Mouse (Mus musculus) embryonic facial prominence, embryonic 11.5 days (tissue): ENCODE data around the gene Glis3. TPM values are rescaled to one million over a fixed set of nuclear protein-coding genes. Genes with fewer than 3 reads are reported as not detected.

Experiments used
- ATAC-seq: fragments of 200-750 bp; cut with Nextera tagmentation; replicated peaks from 2 replicates; pipeline ENCODE4 v1.8.0; 2017; ENCODE audit warnings: low read depth; ENCODE audit not compliant: insufficient number of reproducible peaks, low FRiP score, low TSS enrichment
- DNase-seq: peaks from one replicate; pipeline ENCODE4 v3.0.0-alpha.2; 2015; ENCODE audit warnings: low spot score
- H3K27ac ChIP-seq: fragments of 300-500 bp; sonication (generic); replicated peaks from 2 replicates; pipeline ENCODE4 v1.5.1; 2014; ENCODE audit warnings: mild to moderate bottlenecking, low read depth, low read length, control low read depth
- H3K27me3 ChIP-seq: fragments of 300-500 bp; sonication (generic); 2 replicates; pipeline ENCODE4 v1.6.1; 2014; ENCODE audit warnings: mild to moderate bottlenecking, low read length, moderate library complexity, mixed read lengths; ENCODE audit not compliant: control insufficient read depth, insufficient read depth
- H3K36me3 ChIP-seq: fragments of 300-500 bp; sonication (generic); replicated peaks from 2 replicates; pipeline ENCODE4 v1.6.1; 2014; ENCODE audit warnings: low read depth, mild to moderate bottlenecking, low read length, moderate library complexity, mixed read lengths; ENCODE audit not compliant: control insufficient read depth, insufficient read depth
- H3K4me1 ChIP-seq: fragments of 300-500 bp; sonication (generic); 2 replicates; pipeline ENCODE4 v1.6.1; 2014; ENCODE audit warnings: low read length, mixed read lengths; ENCODE audit not compliant: control insufficient read depth, insufficient read depth
- H3K4me2 ChIP-seq: fragments of 300-500 bp; sonication (generic); 2 replicates; pipeline ENCODE4 v1.6.1; 2014; ENCODE audit warnings: low read depth, mild to moderate bottlenecking, control low read depth, low read length, moderate library complexity
- H3K4me3 ChIP-seq: fragments of 300-500 bp; sonication (generic); 2 replicates; pipeline ENCODE4 v1.5.1; 2014; ENCODE audit warnings: low read depth, low read length, control low read depth
- H3K9ac ChIP-seq: fragments of 300-500 bp; sonication (generic); replicated peaks from 2 replicates; pipeline ENCODE4 v1.6.1; 2014; ENCODE audit warnings: mild to moderate bottlenecking, control low read depth, low read length
- H3K9me3 ChIP-seq: fragments of 300-500 bp; sonication (generic); replicated peaks from 2 replicates; pipeline ENCODE4 v1.6.1; 2016; ENCODE audit warnings: mild to moderate bottlenecking, low read length, inconsistent platforms, mixed read lengths; ENCODE audit not compliant: control insufficient read depth
- WGBS: fragments of 180-500 bp; shearing (Covaris S2); extraction: QIAGEN DNeasy Blood & Tissue Kit; methylation state at CpG from one replicate; pipeline ENCODE4 v1.1.7; 2014; 5-methylcytosine and 5-hydroxymethylcytosine counted together
- polyA plus RNA-seq: library from polyadenylated mRNA; unstranded; fragments of >200 nt; fragmentation: Nextera tagmentation; extraction: Ambion mirVana; gene quantifications from 2 replicates; pipeline ENCODE4 v1.2.1, GENCODE M21; 2014

Glis3 gene
- polyA plus RNA-seq, 1 experiment from 2014 or later: 2.0 TPM

- H3K9me3 ChIP-seq: no peaks in the 10 kb centered on the region
- H3K9ac ChIP-seq: no peak overlapping the region
- H3K4me3 ChIP-seq: no peak overlapping the region
- DNase-seq: no peak
- H3K27me3 ChIP-seq: no peaks in the 10 kb centered on the region
- no peak overlapping the region for H3K27ac ChIP-seq
- H3K36me3 ChIP-seq: no peaks in the 10 kb centered on the region
- H3K4me1 ChIP-seq: no peaks in the 10 kb centered on the region
- no peak overlapping the region for H3K4me2 ChIP-seq
- ATAC-seq: no peak
- WGBS: 84% methylated on average over 4 of the region's 4 CpGs
These were observed 390.4 kb downstream of the Glis3 start for GRCm38 (mm10) chr19:28289457-28289856.

- DNase-seq (no peak), ATAC-seq (no peak)
- Histone ChIP-seq H3K36me3 (no peaks in the 10 kb centered on the region), H3K9me3 (no peaks in the 10 kb centered on the region), H3K4me2 (no peak overlapping the region), H3K27ac (no peak overlapping the region), H3K4me1 (no peaks in the 10 kb centered on the region), H3K27me3 (no peaks in the 10 kb centered on the region), H3K9ac (no peak overlapping the region), H3K4me3 (no peak overlapping the region)
- 56% methylated on average over 2 of the region's 2 CpGs for WGBS
These were observed 392.4 kb downstream of the Glis3 start for GRCm38 (mm10) chr19:28287431-28287830.

- H3K36me3 ChIP-seq: no peaks in the 10 kb centered on the region
- whole genome bisulfite sequencing: 75% methylated on average over 7 of the region's 7 CpGs
- H3K27me3 ChIP-seq: no peaks in the 10 kb centered on the region
- DNase-seq (no peak), ATAC-seq (no peak)
- no peak overlapping the region for H3K9ac ChIP-seq
- no peak overlapping the region for H3K4me3 ChIP-seq
- no peaks in the 10 kb centered on the region for H3K9me3 ChIP-seq
- H3K27ac ChIP-seq: no peak overlapping the region
- H3K4me1 ChIP-seq: no peaks in the 10 kb centered on the region
- H3K4me2 ChIP-seq: no peak overlapping the region
These were observed 395.7 kb downstream of the Glis3 start for GRCm38 (mm10) chr19:28284098-28284569.

GRCm38 (mm10) chr19:28283241-28284097 is 396.4 kb downstream of the Glis3 start:
- Histone ChIP-seq H3K9me3 (no peaks in the 10 kb centered on the region), H3K36me3 (no peaks in the 10 kb centered on the region), H3K4me3 (no peak overlapping the region), H3K27me3 (no peaks in the 10 kb centered on the region), H3K4me2 (no peak overlapping the region), H3K9ac (no peak overlapping the region), H3K27ac (no peak overlapping the region), H3K4me1 (no peaks in the 10 kb centered on the region)
- DNase-seq: no peak
- WGBS: 80% methylated on average over 7 of the region's 7 CpGs
- ATAC-seq: no peak

- no peaks in the 10 kb centered on the region for H3K4me1 ChIP-seq
- no peak for DNase-seq
- no peak for ATAC-seq
- H3K4me3 ChIP-seq: no peak overlapping the region
- H3K9me3 ChIP-seq: no peaks in the 10 kb centered on the region
- no peaks in the 10 kb centered on the region for H3K27me3 ChIP-seq
- whole genome bisulfite sequencing: 75% methylated on average over 4 of the region's 4 CpGs
- no peak overlapping the region for H3K4me2 ChIP-seq
- no peak overlapping the region for H3K27ac ChIP-seq
- H3K36me3 ChIP-seq: no peaks in the 10 kb centered on the region
- no peak overlapping the region for H3K9ac ChIP-seq
These were observed 398.5 kb downstream of the Glis3 start for GRCm38 (mm10) chr19:28281405-28281804.

GRCm38 (mm10) chr19:28277104-28277503 is 402.8 kb downstream of the Glis3 start:
- no peaks in the 10 kb centered on the region for H3K4me1 ChIP-seq
- H3K4me2 ChIP-seq: no peak overlapping the region
- 83% methylated on average over 2 of the region's 2 CpGs for WGBS
- H3K9ac ChIP-seq: no peak overlapping the region
- H3K4me3 ChIP-seq: no peak overlapping the region
- H3K27me3 ChIP-seq: no peaks in the 10 kb centered on the region
- no peak overlapping the region for H3K27ac ChIP-seq
- ATAC-seq (no peak), DNase-seq (no peak)
- H3K36me3 ChIP-seq: no peaks in the 10 kb centered on the region
- H3K9me3 ChIP-seq: no peaks in the 10 kb centered on the region

- H3K27me3 ChIP-seq: no peaks in the 10 kb centered on the region
- H3K9me3 ChIP-seq: no peaks in the 10 kb centered on the region
- H3K4me2 ChIP-seq: no peak overlapping the region
- DNase-seq (no peak), ATAC-seq (no peak)
- H3K9ac ChIP-seq: no peak overlapping the region
- H3K27ac ChIP-seq: no peak overlapping the region
- H3K36me3 ChIP-seq: no peaks in the 10 kb centered on the region
- WGBS: 86% methylated on average over 2 of the region's 2 CpGs
- H3K4me1 ChIP-seq: no peaks in the 10 kb centered on the region
- no peak overlapping the region for H3K4me3 ChIP-seq
These were observed 405.4 kb downstream of the Glis3 start for GRCm38 (mm10) chr19:28274501-28274900.

GRCm38 (mm10) chr19:28273946-28274345 is 405.9 kb downstream of the Glis3 start:
- H3K36me3 ChIP-seq: no peaks in the 10 kb centered on the region
- no peak overlapping the region for H3K9ac ChIP-seq
- H3K4me3 ChIP-seq: no peak overlapping the region
- H3K27me3 ChIP-seq: no peaks in the 10 kb centered on the region
- no peaks in the 10 kb centered on the region for H3K4me1 ChIP-seq
- no peak overlapping the region for H3K4me2 ChIP-seq
- no peak for DNase-seq
- no peaks in the 10 kb centered on the region for H3K9me3 ChIP-seq
- 78% methylated on average over 4 of the region's 4 CpGs for WGBS
- no peak for ATAC-seq
- H3K27ac ChIP-seq: no peak overlapping the region
